8 mouse cellular contexts compared by ENCODE assay signal in genomic region chr11:90369115-90369514, GRCm38 (mm10). TPM values are rescaled to one million over a fixed set of nuclear protein-coding genes. Genes with fewer than 3 reads are reported as not detected.
DNase-seq lines count a peak whose midpoint lies in the region; ATAC-seq and TF ChIP-seq lines count a peak whose summit lies in the region.

No protein-coding gene starts in this region.

- no peaks in the 10 kb centered on the region for H3K9me3 ChIP-seq in forebrain, embryonic 14.5 days (replicated peaks; ENCODE audit: control insufficient read depth, low read length)
- H3K9me3 ChIP-seq in kidney, postnatal 0 days (replicated peaks; ENCODE audit: low read length): no peaks in the 10 kb centered on the region
- no peaks in the 10 kb centered on the region for H3K9me3 ChIP-seq in midbrain, embryonic 13.5 days

- ATAC-seq in forebrain, embryonic 14.5 days: peak; percentile 3; the same call in 1 of the 2 replicates
- no peak for ATAC-seq in kidney, postnatal 0 days (replicated peaks; ENCODE audit: low FRiP score, low read depth)
- no peak for ATAC-seq in midbrain, embryonic 13.5 days

- no peak overlapping the region; the same call in 1 of the 2 replicates for H3K9ac ChIP-seq in forebrain, embryonic 14.5 days (ENCODE audit: low read length)
- no peak overlapping the region; the same call in 1 of the 2 replicates for H3K9ac ChIP-seq in kidney, postnatal 0 days (ENCODE audit: low read depth, low read length)
- H3K9ac ChIP-seq in midbrain, embryonic 13.5 days (replicated peaks): no peak overlapping the region

- peaks cover 28% of the 10 kb centered on the region for H3K4me1 ChIP-seq in forebrain, embryonic 14.5 days (ENCODE audit: control insufficient read depth, insufficient read depth, low read length)
- H3K4me1 ChIP-seq in kidney, postnatal 0 days (replicated peaks; ENCODE audit: insufficient read depth, low read length): peaks cover 37% of the 10 kb centered on the region
- H3K4me1 ChIP-seq in midbrain, embryonic 13.5 days (replicated peaks): peaks cover 36% of the 10 kb centered on the region

- DNase-seq in adrenal gland, postnatal 14 days: peak; percentile 53
- DNase-seq in adrenal gland, adult 2 months: no peak
- no peak for DNase-seq in forebrain, embryonic 14.5 days (ENCODE audit: low spot score)
- DNase-seq in kidney, postnatal 0 days (ENCODE audit: low spot score): peak; percentile 67
- DNase-seq in frontal cortex, postnatal 36 days (ENCODE audit: low spot score in 2 of 2): no peak
- no peak for DNase-seq in embryo, embryonic 10 days (ENCODE audit: low spot score)
- no peak for DNase-seq in cerebellum, adult 11-12 months

- H3K4me3 ChIP-seq in forebrain, embryonic 14.5 days (ENCODE audit: low read depth, low read length): no peak overlapping the region
- no peak overlapping the region for H3K4me3 ChIP-seq in kidney, postnatal 0 days (replicated peaks; ENCODE audit: low read depth, low read length)
- no peak overlapping the region for H3K4me3 ChIP-seq in midbrain, embryonic 13.5 days (replicated peaks)

- H3K36me3 ChIP-seq in forebrain, embryonic 14.5 days (ENCODE audit: control insufficient read depth, insufficient read depth, low read length): no peaks in the 10 kb centered on the region
- H3K36me3 ChIP-seq in kidney, postnatal 0 days (ENCODE audit: insufficient read depth, low read length): no peaks in the 10 kb centered on the region
- H3K36me3 ChIP-seq in midbrain, embryonic 13.5 days: no peaks in the 10 kb centered on the region

- H3K27me3 ChIP-seq in forebrain, embryonic 14.5 days (replicated peaks; ENCODE audit: control insufficient read depth, insufficient read depth, low read length): no peaks in the 10 kb centered on the region
- no peaks in the 10 kb centered on the region for H3K27me3 ChIP-seq in kidney, postnatal 0 days (ENCODE audit: insufficient read depth, low read length)
- H3K27me3 ChIP-seq in midbrain, embryonic 13.5 days: 0 out of 2 replicates have a peak, but pooled peaks cover 13% of the 10 kb centered on the region

- TF ChIP-seq CTCF in kidney, postnatal 0 days (IDR thresholded peaks at IDR 0.05; ENCODE audit: low read depth): no peak

- 30% methylated on average over 7 of the region's 7 CpGs for WGBS in forebrain, embryonic 14.5 days
- 12% methylated on average over 7 of the region's 7 CpGs for WGBS in kidney, postnatal 0 days
- 48% methylated on average over 7 of the region's 7 CpGs for WGBS in midbrain, embryonic 13.5 days

- H3K27ac ChIP-seq in forebrain, embryonic 14.5 days (ENCODE audit: low read depth, low read length): peak overlapping the region; percentile 77; the same call in 1 of the 2 replicates
- peak overlapping the region; percentile 93 for H3K27ac ChIP-seq in kidney, postnatal 0 days
- H3K27ac ChIP-seq in midbrain, embryonic 13.5 days: peak overlapping the region; percentile 74

- no peak overlapping the region for H3K4me2 ChIP-seq in forebrain, embryonic 14.5 days (ENCODE audit: low read length)
- peak overlapping the region; percentile 1; the same call in 1 of the 2 replicates for H3K4me2 ChIP-seq in kidney, postnatal 0 days (ENCODE audit: low read length)
- 0 out of 2 replicates have a peak overlapping the region, but pooled peaks have one; percentile 11 for H3K4me2 ChIP-seq in midbrain, embryonic 13.5 days (replicated peaks)

RNA-seq across cellular contexts. Expression of gene Hlf, which starts 21.6 kb away (rescaled TPM):
- 28.2 and 29.1 TPM in 2 replicates for total RNA-seq in adrenal gland, postnatal 14 days (2021)
- 10 to 100 TPM in 1 of 2 experiments, 1 to 10 TPM in 1; 9.0 to 16.4 TPM for total RNA-seq in adrenal gland, adult 2 months (2021)
- polyA plus RNA-seq in adrenal gland, adult 2 months (2012; rRNA removed): 16.8 and 18.0 TPM in 2 replicates
- 3.5 and 4.9 TPM in 2 replicates for polyA plus RNA-seq in forebrain, embryonic 14.5 days (2014; fragmentation: Nextera tagmentation; extraction: Ambion mirVana)
- 2.4 and 2.6 TPM in 2 replicates for polyA plus RNA-seq in kidney, postnatal 0 days (2015; fragmentation: Nextera tagmentation; extraction: Ambion mirVana)
- polyA plus RNA-seq in midbrain, embryonic 13.5 days (2015; fragmentation: Nextera tagmentation; extraction: Ambion mirVana): 4.1 and 4.4 TPM in 2 replicates

Comparison
In these comparisons a context has a peak if more than half of its experiments do, and no peak if none do; other contexts are left out.
1. DNase-seq: peak in adrenal gland, postnatal 14 days (single experiment) and kidney, postnatal 0 days (single experiment); none in adrenal gland, adult 2 months (single experiment), forebrain, embryonic 14.5 days (single experiment), frontal cortex, postnatal 36 days (0 of 2), embryo, embryonic 10 days (single experiment) and cerebellum, adult 11-12 months (single experiment).
2. Peak in every context shown above with its lines, with median percentiles within 50 percentile points of each other: H3K27ac ChIP-seq.